Mouse (Mus musculus): ENCODE results near the gene Neurod1.

- TF ChIP-seq CTCF (IDR thresholded peaks at IDR 0.05; ENCODE audit: extremely low read depth, insufficient read depth, low read length) (no peak), POLR2A (IDR thresholded peaks at IDR 0.05; ENCODE audit: extremely low read depth, insufficient read depth, low read length) (no peak)
Measured at GRCm38 (mm10) chr2:79410903-79411255, 45.7 kb downstream of the Neurod1 start.

Measured in cortical plate, adult 2 months (tissue).